Mouse (Mus musculus) CH12.LX (cell line): ENCODE measurements around the gene Pde4d.

Experiments used
- CTCF ChIP-seq, 2 experiments: IDR thresholded peaks in 1 of 2; conservative IDR thresholded peaks in 1 of 2; 2 replicates each; pipeline ENCODE4 v1.5.1; 2011 to 2012; ENCODE audit warnings: low read depth in 2 of 2, low read length in 2 of 2, improper control_type of control experiment in 1 of 2, inconsistent platforms in 1 of 2, mild to moderate bottlenecking in 1 of 2, moderate library complexity in 1 of 2
- KAT2A ChIP-seq: IDR thresholded peaks from 2 replicates; pipeline ENCODE4 v1.6.1; 2012; ENCODE audit warnings: low read length, improper control_type of control experiment, inconsistent platforms; ENCODE audit not compliant: insufficient replicate concordance
- ZKSCAN1 ChIP-seq: IDR thresholded peaks from 2 replicates; pipeline ENCODE4 v1.6.1; 2012; ENCODE audit warnings: low read depth, inconsistent platforms, low read length, improper control_type of control experiment, borderline replicate concordance

DNA sequence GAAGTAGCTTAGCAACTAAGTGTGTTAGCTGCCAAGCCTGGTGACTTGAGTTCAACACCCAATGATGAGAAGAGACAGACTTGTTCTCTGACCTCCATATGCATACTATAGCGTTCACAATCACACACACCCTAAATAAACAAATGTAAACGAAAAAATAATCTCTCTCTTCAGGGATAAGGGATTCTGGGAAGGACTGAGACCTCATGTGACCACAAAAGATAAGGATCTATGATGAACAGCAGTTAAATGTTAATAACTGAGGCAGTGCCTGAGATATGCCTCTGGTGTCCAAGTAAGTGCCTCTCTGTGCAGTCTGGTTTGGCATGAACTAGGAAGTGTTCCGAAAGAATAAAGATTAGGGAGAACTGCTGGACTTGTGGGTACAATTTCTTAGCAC is 1243.1 kb downstream of the Pde4d start:
- TF ChIP-seq CTCF (conservative IDR thresholded peaks at IDR 0.05 in 1 of 2, IDR thresholded peaks at IDR 0.05 in 1 of 2; ENCODE audit: low read depth in 2 of 2, low read length in 2 of 2), result no peak
- no peak for TF ChIP-seq KAT2A
- no peak for TF ChIP-seq ZKSCAN1
